Mouse (Mus musculus) Patski (cell line): ENCODE data around the gene Coro1c. TPM values are rescaled to one million over a fixed set of nuclear protein-coding genes. Genes with fewer than 3 reads are reported as not detected.

Source experiments
- ATAC-seq: fragments of 100-300 bp; one replicate; pipeline ENCODE4 v1.8.0; 2021
- CTCF ChIA-PET: fragments of 350-600 bp; sonication (Branson Sonifier 250); formaldehyde crosslinking; loops from one replicate; lab custom pipeline; 2022; ENCODE audit warnings: inconsistent platforms; lab: Charles Lee
- POLR2A ChIA-PET: fragments of 350-600 bp; sonication (Branson Sonifier 250); formaldehyde crosslinking; loops from one replicate; lab custom pipeline; 2022; ENCODE audit warnings: antibody characterized with exemption, inconsistent platforms; lab: Charles Lee
- DNase-seq: peaks from one replicate; pipeline ENCODE4 v3.0.0-alpha.2; 2011; ENCODE audit warnings: low read depth, low spot score
- H3K27me3 ChIP-seq: fragments of 371-371 bp; one replicate; pipeline ENCODE4 v1.5.1; 2021
- CTCF ChIP-seq: fragments of 100-300 bp; IDR thresholded peaks from one replicate; pipeline ENCODE4 v1.5.1; 2021
- in situ Hi-C: fragments of 300-500 bp; cut with MboI; formaldehyde crosslinking; loops from 3 replicates; pipeline ENCODE4 v1.11.1; 2018; ENCODE audit warnings: low pct_unique_long_range_greater_than_20kb, mixed read lengths
- polyA plus RNA-seq: library from polyadenylated mRNA; unstranded; gene quantifications from one replicate; pipeline ENCODE4 v1.2.3, GENCODE M21; 2021

The Coro1c gene
- polyA plus RNA-seq, 1 experiment from 2014 or later: 160 TPM

GRCm38 (mm10) chr5:113858550-113858949, 50.0 kb downstream of the Coro1c start:
- TF ChIP-seq CTCF: no peak
- ATAC-seq: no peak
- CTCF ChIA-PET: interaction anchor here (0.7 to 2.7 kb wide), 9 partner anchors 11 to 98 kb away, joined by 3 to 11 read pairs (median 3); partner anchors contain the start of gene Coro1c
- no peaks in the 10 kb centered on the region for H3K27me3 ChIP-seq
- in situ Hi-C loops: no loop called here
- POLR2A ChIA-PET: interaction anchor here (0.6 to 0.8 kb wide), 3 partner anchors 13 to 42 kb away, joined by 3 to 5 read pairs (median 3); no protein-coding TSS in a partner anchor
- no peak for DNase-seq

DNA sequence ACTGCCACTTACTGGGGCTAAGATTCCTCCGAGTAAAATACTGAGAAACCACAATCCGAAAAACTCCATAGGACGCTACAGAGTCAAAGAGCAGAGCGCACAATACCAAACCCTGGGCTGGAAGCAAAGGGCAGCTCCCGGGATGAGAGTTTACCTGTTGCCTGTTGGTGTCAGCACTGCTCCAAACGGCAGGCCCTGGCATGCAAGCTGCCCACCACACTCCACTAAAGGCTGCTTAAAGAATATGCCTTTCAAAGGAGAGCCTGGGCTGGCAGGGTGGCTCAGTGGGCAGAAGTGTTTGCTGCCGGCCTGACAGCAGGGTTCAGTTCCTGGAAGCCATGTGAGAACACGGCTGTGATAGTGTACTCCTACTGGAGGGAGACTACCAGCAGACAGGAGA, 50.9 kb downstream of the Coro1c start:
- no peaks in the 10 kb centered on the region for H3K27me3 ChIP-seq
- ChIA-PET POLR2A (interaction anchor here (0.8 kb wide), 1 partner anchor 11 kb away, joined by 3 read pairs; no protein-coding TSS in a partner anchor), CTCF (interaction anchor here (0.6 to 2.7 kb wide), 7 partner anchors 12 to 99 kb away, joined by 3 to 11 read pairs (median 3); partner anchors contain the start of gene Coro1c)
- TF ChIP-seq CTCF: no peak
- DNase-seq (no peak), ATAC-seq (no peak)
- in situ Hi-C loops: no loop called here

DNA sequence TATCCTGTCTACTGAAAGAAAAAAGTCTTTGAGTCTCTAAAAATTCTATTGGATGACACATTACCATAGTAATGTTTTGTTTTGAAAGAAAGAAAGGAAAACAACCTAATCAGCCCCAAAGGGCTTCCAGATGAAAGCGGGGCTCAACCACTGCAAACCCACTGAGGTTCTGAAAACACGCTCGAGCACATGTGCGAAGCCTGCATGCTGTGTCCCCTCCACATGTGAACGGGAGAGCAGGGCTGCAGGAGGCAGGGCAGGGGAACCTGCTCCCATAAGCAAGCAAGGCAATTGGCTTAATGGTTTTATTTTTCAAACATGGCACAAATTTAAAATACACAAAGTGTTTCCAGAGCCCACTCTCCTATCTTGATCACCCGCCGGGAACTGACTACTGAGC, 51.9 kb downstream of the Coro1c start:
- ATAC-seq: no peak
- in situ Hi-C loops: no loop called here
- no peak for TF ChIP-seq CTCF
- no peak for DNase-seq
- H3K27me3 ChIP-seq: no peaks in the 10 kb centered on the region
- ChIA-PET POLR2A (no interaction called here), CTCF (no interaction called here)

DNA sequence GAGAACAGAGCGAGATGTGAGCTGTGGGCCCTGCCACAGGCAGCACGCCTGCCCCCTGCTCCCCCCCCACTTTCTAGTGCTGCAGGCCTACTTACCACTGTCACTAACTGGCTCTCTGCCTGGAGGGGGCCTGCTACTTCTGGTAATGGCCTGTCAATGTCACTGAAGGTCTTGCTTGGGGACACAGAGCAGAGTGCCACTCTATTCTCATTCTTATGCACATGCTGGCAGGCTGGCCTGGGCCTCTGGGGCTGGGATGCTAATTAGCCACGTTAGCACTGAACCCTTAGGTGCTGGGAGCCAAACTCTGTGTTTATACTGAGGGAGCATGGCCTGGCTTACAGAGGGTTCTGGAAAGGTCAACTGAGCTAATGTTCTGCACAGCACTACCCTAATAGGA, 52.9 kb downstream of the Coro1c start:
- no peak for DNase-seq
- ChIA-PET POLR2A (no interaction called here), CTCF (interaction anchor here (0.9 to 2.0 kb wide), 7 partner anchors 44 to 99 kb away, joined by 3 to 9 read pairs (median 4); partner anchors contain the start of gene Coro1c)
- no peak for ATAC-seq
- in situ Hi-C loops: no loop called here
- H3K27me3 ChIP-seq: no peaks in the 10 kb centered on the region
- no peak for TF ChIP-seq CTCF

GRCm38 (mm10) chr5:113855117-113855516, 53.4 kb downstream of the Coro1c start:
- ATAC-seq (no peak), DNase-seq (no peak)
- in situ Hi-C loops: no loop called here
- ChIA-PET POLR2A (interaction anchor here (0.6 kb wide), 1 partner anchor 73 kb away, joined by 3 read pairs; no protein-coding TSS in a partner anchor), CTCF (interaction anchor here (1.0 to 2.0 kb wide), 13 partner anchors 19 to 100 kb away, joined by 3 to 9 read pairs (median 4); partner anchors contain the start of gene Coro1c)
- H3K27me3 ChIP-seq: no peaks in the 10 kb centered on the region
- no peak for TF ChIP-seq CTCF

- no peak for DNase-seq
- in situ Hi-C loops: loop anchor here (5.0 kb wide), 2 partner anchors 78 to 193 kb away; no protein-coding TSS in a partner anchor
- ATAC-seq: peak; percentile 27
- TF ChIP-seq CTCF: no peak
- ChIA-PET CTCF (interaction anchor here (1.0 to 2.0 kb wide), 13 partner anchors 10 to 100 kb away, joined by 3 to 9 read pairs (median 4); partner anchors contain the start of gene Coro1c), POLR2A (interaction anchor here (1.2 kb wide), 1 partner anchor 53 kb away, joined by 3 read pairs; no protein-coding TSS in a partner anchor)
- no peaks in the 10 kb centered on the region for H3K27me3 ChIP-seq
Measured at GRCm38 (mm10) chr5:113854494-113854893, 54.1 kb downstream of the Coro1c start.

DNA sequence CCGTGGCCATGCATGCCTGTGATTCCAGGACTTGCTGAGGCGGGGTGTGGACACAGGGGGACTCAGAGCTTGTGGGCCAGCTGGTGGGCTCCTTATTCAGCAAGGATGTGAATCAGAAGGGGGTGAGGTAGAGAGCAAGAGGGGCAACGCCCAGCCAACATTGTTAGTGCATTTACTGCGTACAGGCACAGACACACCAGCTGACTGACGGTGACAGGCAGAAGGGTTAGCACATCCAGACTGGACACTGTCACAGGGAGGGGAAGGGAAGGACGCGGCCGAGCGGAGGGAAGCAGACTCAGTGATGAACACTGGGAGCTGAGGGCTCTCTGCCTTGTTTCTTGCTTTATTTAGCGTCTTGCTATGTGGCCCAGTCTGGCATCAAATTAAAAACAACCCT, 55.0 kb downstream of the Coro1c start:
- no peak for TF ChIP-seq CTCF
- ChIA-PET CTCF (interaction anchor here (1.1 to 2.0 kb wide), 11 partner anchors 9 to 199 kb away, joined by 3 to 7 read pairs (median 4); partner anchors contain the start of gene Coro1c), POLR2A (interaction anchor here (1.2 kb wide), 1 partner anchor 54 kb away, joined by 3 read pairs; no protein-coding TSS in a partner anchor)
- no peak for DNase-seq
- in situ Hi-C loops: loop anchor here (5.0 kb wide), 2 partner anchors 79 to 194 kb away; no protein-coding TSS in a partner anchor
- H3K27me3 ChIP-seq: no peaks in the 10 kb centered on the region
- ATAC-seq: no peak

DNA sequence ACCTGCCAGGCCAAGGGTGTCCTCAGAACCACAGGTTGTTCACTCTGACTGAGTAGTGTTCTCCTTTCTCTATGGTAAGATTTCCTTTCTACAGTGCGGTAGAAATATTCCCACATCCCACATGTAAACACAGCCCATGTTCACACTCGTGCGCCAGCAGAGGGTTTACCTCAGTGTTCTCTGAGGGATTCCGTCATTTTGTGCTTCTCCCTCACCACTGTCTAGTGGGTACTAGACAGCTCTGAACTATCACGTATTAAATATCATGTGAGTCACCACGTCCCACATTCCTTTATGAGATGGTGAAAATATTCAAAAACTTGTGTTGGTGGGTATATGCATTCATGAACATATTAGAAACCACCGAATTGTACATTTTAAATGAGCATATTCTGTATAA, 56.1 kb downstream of the Coro1c start:
- DNase-seq (no peak), ATAC-seq (no peak)
- CTCF ChIA-PET: interaction anchor here (1.4 kb wide), 2 partner anchors 10 to 100 kb away, joined by 3 to 4 read pairs; no protein-coding TSS in a partner anchor
- POLR2A ChIA-PET: no interaction called here
- TF ChIP-seq CTCF: no peak
- no peaks in the 10 kb centered on the region for H3K27me3 ChIP-seq
- in situ Hi-C loops: loop anchor here (5.0 kb wide), 2 partner anchors 80 to 195 kb away; no protein-coding TSS in a partner anchor

GRCm38 (mm10) chr5:113850680-113851230, 57.8 kb downstream of the Coro1c start:
- POLR2A ChIA-PET: no interaction called here
- in situ Hi-C loops: loop anchor here (5.0 kb wide), 2 partner anchors 82 to 197 kb away; no protein-coding TSS in a partner anchor
- TF ChIP-seq CTCF: no peak

DNA sequence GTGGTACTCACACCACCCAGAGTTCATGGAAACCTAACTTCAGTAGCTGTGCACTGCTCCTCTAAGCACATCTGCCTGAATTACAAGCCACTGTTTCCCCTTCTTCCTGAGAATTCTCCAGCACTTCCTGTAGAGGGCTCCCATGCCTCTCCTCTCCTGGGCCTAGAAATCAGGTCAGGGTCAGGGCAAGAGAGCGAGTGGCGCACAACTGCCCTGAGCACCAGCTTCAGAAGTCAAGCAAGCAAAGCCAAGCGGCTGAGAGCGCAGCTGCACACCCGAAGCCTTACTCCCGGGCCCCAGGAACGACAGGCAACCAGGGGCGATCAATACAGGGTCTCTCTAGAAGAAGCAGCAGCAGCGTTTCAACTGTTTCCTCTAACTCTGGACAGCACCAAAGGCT, 60.9 kb downstream of the Coro1c start:
- ATAC-seq: no peak
- H3K27me3 ChIP-seq: no peaks in the 10 kb centered on the region
- DNase-seq: no peak
- in situ Hi-C loops: no loop called here
- ChIA-PET POLR2A (no interaction called here), CTCF (interaction anchor here (1.2 kb wide), 1 partner anchor 105 kb away, joined by 3 read pairs; no protein-coding TSS in a partner anchor)
- TF ChIP-seq CTCF: no peak

More at GRCm38 (mm10) chr5:113850680-113851230, 57.8 kb downstream of the Coro1c start:
- CTCF ChIA-PET: interaction anchor here (1.3 to 1.6 kb wide), 3 partner anchors 12 to 103 kb away, joined by 3 to 4 read pairs (median 4); no protein-coding TSS in a partner anchor
- no peak for DNase-seq
- no peak for ATAC-seq
- H3K27me3 ChIP-seq: no peaks in the 10 kb centered on the region
